Mouse (Mus musculus) kidney, postnatal 36 days (tissue): ENCODE data around the gene Cypt2.
"Not testable (repeated sequence)": the region's sequence is repeated elsewhere in the genome, so short reads cannot be mapped to it uniquely, and the experiment has no call there.

ENCODE experiments used
- DNase-seq, 2 experiments: peaks; one replicate each; pipeline ENCODE4 v3.0.0; 2021 to 2022; ENCODE audit warnings: mixed read lengths in 2 of 2

Cypt2 gene

DNA sequence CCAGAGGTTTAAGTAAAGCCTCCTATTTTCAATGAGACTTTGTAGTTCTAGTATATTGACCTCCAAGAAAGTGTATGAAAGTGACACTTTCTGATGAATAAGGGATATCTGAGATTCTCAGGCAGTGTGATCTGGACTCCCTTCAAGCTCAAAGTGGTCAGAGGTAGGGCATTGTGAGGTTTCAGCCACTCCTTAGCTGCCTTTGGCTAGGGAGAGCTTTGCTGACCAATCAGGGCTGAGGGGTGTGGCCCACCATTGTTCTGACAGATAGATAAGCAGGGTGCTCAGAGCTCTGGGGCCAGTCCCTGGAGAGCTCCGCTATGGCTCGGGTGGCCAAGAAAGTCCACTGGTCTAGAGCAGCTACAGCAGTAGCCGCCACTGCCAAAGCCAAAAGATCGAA is at the start of gene Cypt2:
Cypt2 (plus strand) TSS at position 301 of the 400 bp plus-strand sequence.
- not testable (repeated sequence) for DNase-seq

DNA sequence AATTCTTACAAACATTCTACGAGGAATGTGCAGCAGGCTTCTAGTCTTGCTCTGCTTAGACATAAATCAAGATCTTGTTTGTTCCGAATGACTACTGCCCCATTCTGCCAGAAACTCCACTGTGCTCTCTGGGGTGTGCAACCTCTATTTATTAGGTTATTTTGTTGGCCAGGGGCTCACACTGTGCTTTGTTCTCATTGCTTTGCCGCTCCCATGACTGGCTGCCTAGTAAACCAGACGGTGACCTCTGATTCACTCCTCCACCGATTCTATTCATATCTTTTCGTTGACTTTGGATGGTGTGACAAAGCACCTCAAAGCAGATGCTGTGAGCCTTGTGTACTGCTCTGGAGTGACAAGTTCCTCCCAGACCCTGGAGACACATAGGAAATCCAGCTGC is 46.7 kb downstream of the Cypt2 start:
- DNase-seq = no peak
